Mouse (Mus musculus) CD4-positive naive resting alpha-beta T cell, adult 57 days (primary cell): ENCODE results near the gene Tmem191c. TPM values are rescaled to one million over a fixed set of nuclear protein-coding genes. Genes with fewer than 3 reads are reported as not detected.

Experiments
- total RNA-seq: library from RNA; stranded (reverse); gene quantifications from one replicate; pipeline ENCODE4 v1.2.4, GENCODE M21; 2023

The Tmem191c gene
- 46.1 TPM for total RNA-seq

DNA sequence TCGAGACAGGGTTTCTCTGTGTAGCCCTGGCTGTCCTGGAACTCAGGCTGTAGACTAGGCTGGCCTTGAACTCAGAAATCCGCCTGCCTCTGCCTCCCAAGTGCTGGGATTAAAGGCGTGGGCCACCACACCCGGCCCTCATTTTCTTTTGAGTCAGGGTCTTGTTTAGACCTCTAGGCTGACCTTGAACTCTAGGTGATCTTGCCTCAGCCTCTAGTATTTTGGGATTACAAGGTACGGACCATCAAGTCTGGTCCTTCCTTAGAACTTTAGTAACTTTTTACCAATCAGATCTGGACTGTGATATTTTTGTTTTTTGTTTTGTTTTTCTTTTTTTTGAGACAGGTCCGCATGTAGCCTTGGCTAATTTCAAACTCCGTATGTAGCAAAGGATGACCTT is at the start of gene Tmem191c:
Tmem191c (plus strand) TSS at position 357 of the 400 bp plus-strand sequence.

DNA sequence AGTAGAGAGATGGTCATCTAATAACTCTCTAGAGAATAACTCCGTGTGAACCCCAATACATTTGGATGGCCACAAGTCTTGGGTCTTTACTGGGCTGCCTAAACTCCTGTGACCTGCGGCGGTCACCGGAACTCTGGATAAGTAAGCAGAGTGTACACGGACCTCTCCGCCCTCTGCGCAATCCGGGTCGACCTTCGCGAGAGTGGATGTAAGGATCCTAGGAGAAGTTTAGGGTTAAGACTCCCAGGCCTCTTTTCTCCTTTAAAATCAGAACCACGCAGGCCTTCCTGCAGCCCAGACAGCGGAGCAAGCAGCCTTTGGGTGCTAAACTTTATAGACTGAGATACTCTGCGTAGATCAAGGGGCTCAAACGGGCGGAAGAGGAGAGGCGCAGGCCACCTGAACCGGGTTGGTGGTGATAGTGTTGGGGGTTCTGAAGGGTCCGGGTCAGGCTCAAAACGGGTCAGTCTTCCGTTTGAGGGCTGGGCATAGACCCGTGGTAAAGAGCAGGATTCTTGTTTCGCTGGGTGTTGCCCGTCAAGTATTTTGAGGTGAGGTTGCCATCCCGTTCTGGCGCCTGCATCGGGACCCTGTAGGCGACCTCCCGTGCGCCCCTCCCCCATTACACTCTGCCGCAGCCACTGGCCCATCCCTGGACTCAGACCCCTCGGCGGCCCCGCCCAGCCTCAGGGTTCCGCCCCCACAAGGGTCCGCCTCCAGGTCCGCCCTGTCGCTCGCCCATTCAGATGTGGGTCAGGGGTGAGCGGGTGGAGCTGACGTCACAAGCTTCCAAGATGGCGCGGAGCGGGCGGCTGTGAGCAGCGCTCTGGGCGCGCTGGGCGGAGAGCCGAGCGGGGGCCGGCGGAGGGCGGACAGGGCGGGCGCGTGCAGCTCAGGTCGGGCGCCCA is 42.8 kb upstream of the Tmem191c start, which contains the start of gene Hic2:
Hic2 (plus strand) TSS at position 779 of the 908 bp plus-strand sequence.

DNA sequence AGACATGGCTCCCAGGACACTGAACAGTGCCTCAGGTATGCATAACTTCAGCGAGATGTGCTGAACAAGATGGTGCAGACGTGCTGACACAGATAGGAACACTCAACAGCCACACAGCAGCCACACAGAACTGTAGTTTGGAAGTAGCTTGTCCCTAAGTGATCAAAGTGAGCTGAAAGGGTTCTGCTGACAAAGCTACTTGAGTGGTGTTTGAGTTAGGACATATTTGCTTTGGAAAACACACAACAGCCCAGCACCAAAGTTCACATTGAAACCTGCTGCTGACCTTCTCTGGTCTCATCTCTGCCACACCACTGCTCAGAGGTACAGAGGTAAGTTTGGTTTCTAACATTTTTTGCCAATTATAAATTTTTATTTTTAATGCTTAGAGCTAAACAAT is 55.2 kb downstream of the Tmem191c start, which contains the start of gene Serpind1:
Serpind1 (plus strand) TSS at position 256 of the 400 bp plus-strand sequence.

Other genes with a start within 250 kb of the Tmem191c start
- 1.5 TPM for gene Ypel1, start 206.4 kb upstream of the Tmem191c start, total RNA-seq
- 124 TPM for gene Ppil2, start 164.8 kb upstream of the Tmem191c start, total RNA-seq
- gene 2610318N02Rik, start 150.9 kb upstream of the Tmem191c start, total RNA-seq, result 5.8 TPM
- gene Sdf2l1, start 143.7 kb upstream of the Tmem191c start, total RNA-seq, result 13.2 TPM
- gene Ydjc, start 131.5 kb upstream of the Tmem191c start, total RNA-seq, result 2.9 TPM
- 1.5 TPM for gene Ccdc116, start 128.8 kb upstream of the Tmem191c start, total RNA-seq
- 117 TPM for gene Ube2l3, start 73.4 kb upstream of the Tmem191c start, total RNA-seq
- gene Rimbp3, start 67.5 kb upstream of the Tmem191c start, total RNA-seq, result not detected
- 4.5 TPM for gene Hic2, start 42.5 kb upstream of the Tmem191c start, total RNA-seq
- not detected for gene Serpind1, start 55.3 kb downstream of the Tmem191c start, total RNA-seq
- 21.2 TPM for gene Snap29, start 129.9 kb downstream of the Tmem191c start, total RNA-seq
- 127 TPM for gene Pi4ka, start 130.2 kb downstream of the Tmem191c start, total RNA-seq
- 64.5 TPM for gene Crkl, start 175.9 kb downstream of the Tmem191c start, total RNA-seq
- gene Aifm3, start 213.5 kb downstream of the Tmem191c start, total RNA-seq, result 0.21 TPM
- 62.5 TPM for gene Lztr1, start 232.6 kb downstream of the Tmem191c start, total RNA-seq